In genomic region chr19:59685826-59686717, GRCm38 (mm10) we compare ENCODE assay signal across 19 mouse cellular contexts.
A peak's percentile ranks its signal among the peaks of the same experiment; 100 is the strongest.
DNase-seq lines count a peak whose midpoint lies in the region; ATAC-seq and TF ChIP-seq lines count a peak whose summit lies in the region.
"Had no signal": no experiment of that assay in that cellular context is flagged by ENCODE, and none has a peak within 500 bp of the region (broad histone marks: within the 10 kb centered on the region; RNA-seq: fewer than 3 reads in every experiment).

No protein-coding gene starts in this region.

- no peaks in the 10 kb centered on the region for H3K9me3 ChIP-seq in megakaryocyte, embryonic 14.5 days
- no peaks in the 10 kb centered on the region for H3K9me3 ChIP-seq in limb, embryonic 14.5 days (ENCODE audit: control insufficient read depth, low read length)
- H3K9me3 ChIP-seq: hindbrain, embryonic 15.5 days; liver, embryonic 12.5 days; midbrain, embryonic 15.5 days; neural tube, embryonic 12.5 days had no signal

- DNase-seq in kidney, adult 11 months, result peak; percentile 80
- DNase-seq in kidney, postnatal 10 days, result peak; percentile 54
- DNase-seq in limb, embryonic 14.5 days (ENCODE audit: low spot score), result peak; percentile 23
- no peak for DNase-seq in ovary, postnatal 14 days (ENCODE audit: low spot score)
- no peak for DNase-seq in lung, postnatal 25 days (ENCODE audit: low spot score)
- DNase-seq: adrenal gland, adult 2 months; B cell, adult 2 months; cerebellum, adult 18-20 months; right cerebral cortex, postnatal 4 days; thymus, adult 2 months had no signal

- no peak for ATAC-seq in megakaryocyte, adult 5-6 weeks (ENCODE audit: poor library complexity, severe bottlenecking)
- ATAC-seq in limb, embryonic 14.5 days (ENCODE audit: low FRiP score, low read depth), result no peak
- no peak for ATAC-seq in CD4-positive, CD25-positive, alpha-beta regulatory T cell, adult 4 months
- ATAC-seq: liver, embryonic 12.5 days; midbrain, embryonic 15.5 days had no signal

- no peak overlapping the region for H3K9ac ChIP-seq in limb, embryonic 14.5 days (ENCODE audit: low read depth, low read length, severe bottlenecking)
- H3K9ac ChIP-seq: hindbrain, embryonic 15.5 days; liver, embryonic 12.5 days; midbrain, embryonic 15.5 days; neural tube, embryonic 12.5 days had no signal

- no peak overlapping the region; the same call in 1 of the 2 replicates for H3K4me2 ChIP-seq in limb, embryonic 14.5 days (replicated peaks; ENCODE audit: low read depth, low read length, severe bottlenecking)
- H3K4me2 ChIP-seq: heart, embryonic 11.5 days; hindbrain, embryonic 15.5 days; liver, embryonic 12.5 days; midbrain, embryonic 15.5 days; neural tube, embryonic 12.5 days had no signal

- WGBS in limb, embryonic 14.5 days, result 22% methylated on average over 19 of the region's 19 CpGs

- no peaks in the 10 kb centered on the region for H3K27me3 ChIP-seq in megakaryocyte, embryonic 14.5 days (replicated peaks)
- no peaks in the 10 kb centered on the region for H3K27me3 ChIP-seq in limb, embryonic 14.5 days (ENCODE audit: control insufficient read depth, insufficient read depth, low read length)
- H3K27me3 ChIP-seq: hindbrain, embryonic 15.5 days; liver, embryonic 12.5 days; midbrain, embryonic 15.5 days; neural tube, embryonic 12.5 days had no signal

- no peaks in the 10 kb centered on the region for H3K4me1 ChIP-seq in megakaryocyte, embryonic 14.5 days
- peaks cover 27% of the 10 kb centered on the region for H3K4me1 ChIP-seq in limb, embryonic 14.5 days (ENCODE audit: control insufficient read depth, insufficient read depth, low read length)
- H3K4me1 ChIP-seq: hindbrain, embryonic 15.5 days; liver, embryonic 12.5 days; midbrain, embryonic 15.5 days; neural tube, embryonic 12.5 days had no signal

- H3K4me3 ChIP-seq in megakaryocyte, embryonic 14.5 days (replicated peaks), result peak overlapping the region; percentile 21
- no peak overlapping the region for H3K4me3 ChIP-seq in limb, embryonic 14.5 days (replicated peaks; ENCODE audit: low read length)
- H3K4me3 ChIP-seq: hindbrain, embryonic 15.5 days; left cerebral cortex, adult 2 months; liver, embryonic 12.5 days; midbrain, embryonic 15.5 days; neural tube, embryonic 12.5 days had no signal

- H3K27ac ChIP-seq in limb, embryonic 14.5 days (replicated peaks; ENCODE audit: low read depth, low read length), result no peak overlapping the region
- H3K27ac ChIP-seq: hindbrain, embryonic 15.5 days; left cerebral cortex, adult 2 months; liver, embryonic 12.5 days; midbrain, embryonic 15.5 days; neural tube, embryonic 12.5 days had no signal

- TF ChIP-seq POLR2A in limb, embryonic 14.5 days (IDR thresholded peaks at IDR 0.05; ENCODE audit: borderline replicate concordance, extremely low read depth, insufficient read depth, insufficient read length), result no peak

- no peaks in the 10 kb centered on the region for H3K36me3 ChIP-seq in megakaryocyte, embryonic 14.5 days (replicated peaks; ENCODE audit: low read length)
- H3K36me3 ChIP-seq in limb, embryonic 14.5 days (ENCODE audit: control insufficient read depth, insufficient read depth, low read length), result no peaks in the 10 kb centered on the region
- H3K36me3 ChIP-seq: hindbrain, embryonic 15.5 days; liver, embryonic 12.5 days; midbrain, embryonic 15.5 days; neural tube, embryonic 12.5 days had no signal

Comparison
In these comparisons a context has a peak if more than half of its experiments do, and no peak if none do; other contexts are left out.
1. DNase-seq: peak in kidney, adult 11 months (single experiment), kidney, postnatal 10 days (single experiment) and limb, embryonic 14.5 days (single experiment); none in ovary, postnatal 14 days (single experiment) and lung, postnatal 25 days (single experiment).